Mouse (Mus musculus) hindbrain, embryonic 11.5 days (tissue): ENCODE data around the gene D130052B06Rik. TPM values are rescaled to one million over a fixed set of nuclear protein-coding genes. Genes with fewer than 3 reads are reported as not detected.

Source experiments
- ATAC-seq: fragments of 200-750 bp; cut with Nextera tagmentation; 2 replicates; pipeline ENCODE4 v1.8.0; 2017; ENCODE audit warnings: mild to moderate bottlenecking, moderate TSS enrichment, moderate library complexity; ENCODE audit not compliant: low FRiP score
- DNase-seq: peaks from one replicate; pipeline ENCODE4 v3.0.0-alpha.2; 2015; ENCODE audit warnings: low spot score
- H3K27ac ChIP-seq: fragments of 300-500 bp; sonication (generic); 2 replicates; pipeline ENCODE4 v1.5.1; 2014; ENCODE audit warnings: mild to moderate bottlenecking, low read depth, low read length
- H3K27me3 ChIP-seq: fragments of 300-500 bp; sonication (generic); 2 replicates; pipeline ENCODE4 v1.6.1; 2014; ENCODE audit warnings: mild to moderate bottlenecking, low read length, moderate library complexity, mixed read lengths; ENCODE audit not compliant: control insufficient read depth, insufficient read depth
- H3K36me3 ChIP-seq: fragments of 300-500 bp; sonication (generic); 2 replicates; pipeline ENCODE4 v1.6.1; 2014; ENCODE audit warnings: mild to moderate bottlenecking, low read length, moderate library complexity, mixed read lengths; ENCODE audit not compliant: control insufficient read depth, insufficient read depth
- H3K4me1 ChIP-seq: fragments of 300-500 bp; sonication (generic); replicated peaks from 2 replicates; pipeline ENCODE4 v1.6.1; 2014; ENCODE audit warnings: low read length, mixed read lengths; ENCODE audit not compliant: control insufficient read depth, insufficient read depth
- H3K4me2 ChIP-seq: fragments of 300-500 bp; sonication (generic); replicated peaks from 2 replicates; pipeline ENCODE4 v1.6.1; 2014; ENCODE audit warnings: mild to moderate bottlenecking, low read depth, low read length
- H3K4me3 ChIP-seq: fragments of 300-500 bp; sonication (generic); 2 replicates; pipeline ENCODE4 v1.5.1; 2014; ENCODE audit warnings: low read depth, low read length
- H3K9ac ChIP-seq: fragments of 300-500 bp; sonication (generic); 2 replicates; pipeline ENCODE4 v1.6.1; 2014; ENCODE audit warnings: low read depth, low read length
- H3K9me3 ChIP-seq: fragments of 300-500 bp; sonication (generic); 2 replicates; pipeline ENCODE4 v1.6.1; 2016; ENCODE audit warnings: low read length; ENCODE audit not compliant: control insufficient read depth
- WGBS: fragments of 180-500 bp; shearing (Covaris S2); extraction: QIAGEN DNeasy Blood & Tissue Kit; methylation state at CpG from one replicate; pipeline ENCODE4 v1.1.7; 2014; 5-methylcytosine and 5-hydroxymethylcytosine counted together
- polyA plus RNA-seq: library from polyadenylated mRNA; unstranded; fragments of >200 nt; fragmentation: Nextera tagmentation; extraction: Ambion mirVana; gene quantifications from 2 replicates; pipeline ENCODE4 v1.2.1, GENCODE M21; 2014

Gene D130052B06Rik
- polyA plus RNA-seq, result 0.08 TPM in 1 of 2 replicates, not detected in the other

DNA sequence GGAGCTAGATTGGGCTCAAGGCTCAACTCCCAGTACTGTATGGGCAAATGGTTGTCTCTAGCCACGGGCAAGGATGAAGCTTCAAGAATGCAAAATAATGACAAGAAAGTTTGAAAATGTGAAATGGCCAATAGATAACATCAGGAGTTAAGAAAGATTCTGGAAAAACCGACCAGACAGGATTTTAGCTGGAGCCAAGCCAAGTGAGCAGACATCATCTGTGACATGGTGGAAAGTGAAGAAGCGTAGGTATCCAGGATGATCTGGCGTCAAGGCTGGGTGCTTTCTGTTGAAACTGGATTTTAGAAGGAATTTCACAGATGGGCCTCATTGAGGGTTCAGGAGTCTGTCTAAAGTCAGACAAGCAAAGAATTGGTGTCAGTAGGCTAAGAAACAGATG is at the start of gene D130052B06Rik:
D130052B06Rik (plus strand) TSS at position 317 of the 400 bp plus-strand sequence.
- Histone ChIP-seq H3K36me3 (no peaks in the 10 kb centered on the region), H3K27ac (no peak within 1 kb of the TSS), H3K4me1 (no peaks in the 10 kb centered on the region), H3K4me3 (no peak within 1 kb of the TSS), H3K4me2 (no peak within 1 kb of the TSS), H3K27me3 (no peaks in the 10 kb centered on the region), H3K9me3 (no peaks in the 10 kb centered on the region), H3K9ac (no peak within 1 kb of the TSS)
- DNase-seq, result no peak
- ATAC-seq, result no peak
- 89% methylated on average over 4 of the region's 4 CpGs for WGBS

DNA sequence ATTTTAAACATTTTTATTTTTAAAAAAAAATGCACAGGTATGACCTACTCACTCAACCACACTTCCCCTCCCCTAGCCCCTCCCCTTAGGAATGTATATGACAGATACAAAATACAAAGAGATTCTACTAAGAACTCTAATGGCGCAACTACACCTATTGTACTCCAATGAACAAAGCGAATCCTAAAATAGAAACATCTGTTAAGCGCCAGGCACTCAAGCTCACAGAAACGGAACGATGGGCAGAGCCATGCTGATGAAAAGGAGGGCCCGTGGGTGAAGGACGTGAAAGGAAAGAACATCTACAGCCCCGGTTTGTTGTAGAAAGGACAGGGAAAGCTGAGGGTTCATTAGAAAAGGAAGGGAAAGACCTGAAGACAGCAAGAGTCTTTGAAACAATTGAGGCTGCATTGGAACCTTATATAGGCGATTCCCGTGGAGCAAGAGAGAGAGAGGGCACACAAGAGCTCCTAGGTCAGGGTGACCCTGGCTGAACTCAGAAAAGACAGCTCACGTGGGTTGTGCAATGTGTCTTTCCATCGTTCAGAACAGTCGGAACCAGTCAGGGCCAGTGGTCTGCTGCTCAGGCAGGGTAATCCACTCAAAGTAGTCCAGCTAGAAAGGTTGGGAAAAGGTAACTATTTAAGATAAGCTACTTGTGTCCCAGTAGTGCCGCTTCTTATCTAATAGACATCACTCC is 48.1 kb upstream of the D130052B06Rik start:
- no peaks in the 10 kb centered on the region for H3K27me3 ChIP-seq
- H3K36me3 ChIP-seq, result no peaks in the 10 kb centered on the region
- 79% methylated on average over 14 of the region's 14 CpGs for WGBS
- ATAC-seq, result no peak
- no peak for DNase-seq
- H3K9ac ChIP-seq, result no peak overlapping the region
- H3K4me2 ChIP-seq, result no peak overlapping the region
- no peaks in the 10 kb centered on the region for H3K9me3 ChIP-seq
- no peak overlapping the region for H3K4me3 ChIP-seq
- no peak overlapping the region for H3K27ac ChIP-seq
- H3K4me1 ChIP-seq, result no peaks in the 10 kb centered on the region

DNA sequence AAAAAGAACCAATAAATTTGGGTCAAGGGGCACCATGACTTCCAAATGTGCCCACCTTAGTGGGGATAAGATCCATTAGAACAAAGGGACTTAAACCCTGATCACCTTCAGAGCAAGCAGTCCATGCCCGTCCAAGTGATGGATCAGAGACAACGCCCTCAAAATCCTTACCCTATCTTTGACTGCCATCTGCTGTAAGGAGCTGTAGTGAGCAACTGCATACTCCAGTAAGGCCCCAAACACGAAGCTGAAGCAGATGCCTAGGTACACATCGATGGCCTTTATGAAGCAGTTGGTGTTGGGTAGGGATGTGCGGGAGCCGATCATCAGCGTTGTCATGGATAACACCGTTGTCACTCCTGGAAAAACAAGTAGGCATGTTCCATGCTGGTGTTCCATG is 45.0 kb upstream of the D130052B06Rik start:
- Histone ChIP-seq H3K4me3 (no peak overlapping the region), H3K9me3 (no peaks in the 10 kb centered on the region), H3K36me3 (no peaks in the 10 kb centered on the region), H3K4me1 (no peaks in the 10 kb centered on the region), H3K9ac (no peak overlapping the region), H3K27me3 (no peaks in the 10 kb centered on the region), H3K4me2 (no peak overlapping the region), H3K27ac (no peak overlapping the region)
- DNase-seq (peak; percentile 2), ATAC-seq (no peak)
- 86% methylated on average over 8 of the region's 8 CpGs for WGBS

DNA sequence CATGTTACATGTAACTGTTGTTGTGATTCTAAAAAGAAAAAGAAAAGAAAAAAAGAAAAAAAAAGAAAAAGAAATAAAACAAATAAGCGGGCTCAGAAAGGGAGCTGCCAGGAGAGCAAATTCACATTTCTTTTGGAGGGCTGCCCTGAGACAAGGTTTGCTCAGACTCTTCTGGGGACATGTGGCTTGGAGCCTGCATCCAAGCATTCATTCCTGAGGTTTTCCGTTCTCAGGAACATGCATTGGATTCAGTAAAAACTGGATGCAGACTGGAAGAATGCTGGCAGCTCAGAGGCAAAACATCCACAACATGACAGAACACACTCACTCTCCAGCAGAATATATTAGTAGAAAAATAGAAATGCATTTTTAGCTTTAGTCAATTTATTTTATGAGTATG is 35.2 kb upstream of the D130052B06Rik start:
- no peak overlapping the region for H3K9ac ChIP-seq
- H3K4me3 ChIP-seq, result no peak overlapping the region
- no peaks in the 10 kb centered on the region for H3K9me3 ChIP-seq
- H3K27ac ChIP-seq, result no peak overlapping the region
- H3K27me3 ChIP-seq, result no peaks in the 10 kb centered on the region
- 90% methylated on average over 2 of the region's 2 CpGs for WGBS
- H3K36me3 ChIP-seq, result no peaks in the 10 kb centered on the region
- DNase-seq (no peak), ATAC-seq (no peak)
- H3K4me2 ChIP-seq, result no peak overlapping the region
- no peaks in the 10 kb centered on the region for H3K4me1 ChIP-seq

DNA sequence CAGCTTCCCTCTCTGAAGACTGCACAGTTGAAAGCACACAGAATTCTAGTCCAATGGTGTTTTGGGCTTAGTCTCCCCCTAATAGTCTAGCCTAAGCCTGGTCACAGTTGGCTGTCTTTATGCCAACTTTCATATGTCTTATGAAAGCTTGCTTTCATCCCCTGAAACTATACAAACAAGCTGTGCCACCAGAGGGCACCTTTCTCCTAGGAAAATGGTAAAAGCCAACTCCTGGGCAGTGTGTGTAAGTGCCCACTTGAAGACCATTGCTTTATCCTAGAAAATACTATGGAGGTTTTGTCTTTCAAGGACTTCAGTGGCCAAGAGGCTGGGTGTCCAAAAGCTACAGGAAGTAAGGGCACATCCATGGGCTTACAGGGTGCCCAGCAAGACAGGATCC is 28.7 kb upstream of the D130052B06Rik start:
- peak; percentile 2 for DNase-seq
- no peak overlapping the region for H3K4me2 ChIP-seq
- no peak overlapping the region for H3K9ac ChIP-seq

DNA sequence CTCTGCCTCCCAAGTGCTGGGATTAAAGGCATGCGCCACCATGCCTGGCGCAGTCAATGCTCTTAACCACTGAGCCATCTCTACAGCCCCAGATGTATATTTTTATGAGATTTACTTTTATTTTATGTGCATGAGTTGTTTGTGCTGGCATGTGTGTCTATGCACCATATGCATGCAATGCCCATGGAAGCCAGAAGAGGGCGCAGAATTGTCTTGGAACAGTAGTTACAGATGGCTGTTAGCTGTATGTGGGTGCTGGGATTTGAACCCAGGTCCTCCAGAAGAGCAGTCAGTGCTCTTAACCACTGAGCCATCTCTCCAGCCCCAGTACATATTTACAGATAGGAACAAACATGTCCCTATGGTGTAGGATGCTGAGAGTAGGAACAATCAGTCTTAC is 24.2 kb upstream of the D130052B06Rik start:
- no peak overlapping the region for H3K4me2 ChIP-seq
- no peak for DNase-seq

More for the DNA sequence above, 28.7 kb upstream of the D130052B06Rik start:
- Histone ChIP-seq H3K27ac (no peak overlapping the region), H3K9me3 (no peaks in the 10 kb centered on the region), H3K4me1 (no peaks in the 10 kb centered on the region), H3K4me3 (no peak overlapping the region), H3K36me3 (no peaks in the 10 kb centered on the region), H3K27me3 (no peaks in the 10 kb centered on the region)
- ATAC-seq, result no peak

DNA sequence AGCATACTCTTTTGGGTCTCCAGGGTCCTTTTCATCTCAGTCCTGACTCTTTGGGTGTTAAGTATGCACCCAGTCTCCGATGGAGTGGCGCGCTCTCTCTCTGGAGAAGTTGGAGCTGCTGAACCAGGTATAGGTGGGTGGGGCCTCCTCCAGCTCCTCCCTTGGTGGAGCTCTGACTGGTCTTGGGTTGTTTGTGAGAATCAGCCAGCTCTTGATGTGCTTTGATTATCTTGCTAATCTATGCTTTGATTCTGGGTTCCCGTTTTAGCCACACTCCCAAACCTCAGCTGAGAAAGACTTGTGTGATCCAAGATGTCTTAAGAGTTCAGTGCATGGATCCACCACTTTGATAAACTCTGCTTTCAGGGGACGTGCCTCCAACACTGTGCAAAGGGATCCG is 20.2 kb upstream of the D130052B06Rik start, which contains the start of gene Gabrp:
Gabrp (minus strand) TSS at position 101 of the 400 bp plus-strand sequence.
- DNase-seq, result no peak
- H3K4me1 ChIP-seq, result no peaks in the 10 kb centered on the region
- H3K9me3 ChIP-seq, result no peaks in the 10 kb centered on the region
- H3K4me3 ChIP-seq, result no peak within 1 kb of the TSS
- H3K9ac ChIP-seq, result no peak within 1 kb of the TSS
- no peaks in the 10 kb centered on the region for H3K36me3 ChIP-seq
- no peaks in the 10 kb centered on the region for H3K27me3 ChIP-seq
- no peak for ATAC-seq
- WGBS, result 59% methylated on average over 6 of the region's 6 CpGs
- H3K27ac ChIP-seq, result no peak within 1 kb of the TSS
- no peak within 1 kb of the TSS for H3K4me2 ChIP-seq

More for the DNA sequence above, 24.2 kb upstream of the D130052B06Rik start:
- H3K36me3 ChIP-seq, result no peaks in the 10 kb centered on the region
- WGBS, result 84% methylated on average over 3 of the region's 3 CpGs
- no peak overlapping the region for H3K4me3 ChIP-seq
- no peaks in the 10 kb centered on the region for H3K4me1 ChIP-seq
- H3K9me3 ChIP-seq, result no peaks in the 10 kb centered on the region
- H3K27me3 ChIP-seq, result no peaks in the 10 kb centered on the region
- ATAC-seq, result no peak
- no peak overlapping the region for H3K9ac ChIP-seq
- no peak overlapping the region for H3K27ac ChIP-seq

DNA sequence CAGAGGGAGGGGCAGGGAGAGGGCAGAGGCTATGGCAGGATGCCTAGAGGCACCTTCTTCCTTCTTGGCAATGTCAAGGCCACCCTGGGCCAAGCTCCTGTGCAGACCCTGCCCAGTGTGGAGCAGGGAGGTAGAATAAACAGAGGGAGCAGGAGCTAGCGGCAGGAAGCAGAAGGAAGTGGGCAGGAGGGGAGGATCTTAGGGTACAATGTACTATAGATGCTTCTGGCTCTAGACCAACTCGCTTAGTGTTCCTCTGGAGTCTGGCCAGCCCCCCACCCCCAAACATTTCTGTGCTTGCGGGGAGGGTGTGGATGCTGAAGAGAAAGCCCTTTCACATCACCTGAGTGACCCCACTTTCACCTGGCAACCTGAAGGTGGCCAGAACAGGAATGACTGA is 19.5 kb upstream of the D130052B06Rik start:
- H3K4me1 ChIP-seq, result no peaks in the 10 kb centered on the region
- H3K27me3 ChIP-seq, result no peaks in the 10 kb centered on the region
- WGBS, result 60% methylated on average over 3 of the region's 3 CpGs
- no peak for ATAC-seq
- H3K9ac ChIP-seq, result no peak overlapping the region
- DNase-seq, result no peak
- no peak overlapping the region for H3K27ac ChIP-seq
- no peaks in the 10 kb centered on the region for H3K9me3 ChIP-seq
- no peak overlapping the region for H3K4me3 ChIP-seq
- H3K36me3 ChIP-seq, result no peaks in the 10 kb centered on the region
- no peak overlapping the region for H3K4me2 ChIP-seq

DNA sequence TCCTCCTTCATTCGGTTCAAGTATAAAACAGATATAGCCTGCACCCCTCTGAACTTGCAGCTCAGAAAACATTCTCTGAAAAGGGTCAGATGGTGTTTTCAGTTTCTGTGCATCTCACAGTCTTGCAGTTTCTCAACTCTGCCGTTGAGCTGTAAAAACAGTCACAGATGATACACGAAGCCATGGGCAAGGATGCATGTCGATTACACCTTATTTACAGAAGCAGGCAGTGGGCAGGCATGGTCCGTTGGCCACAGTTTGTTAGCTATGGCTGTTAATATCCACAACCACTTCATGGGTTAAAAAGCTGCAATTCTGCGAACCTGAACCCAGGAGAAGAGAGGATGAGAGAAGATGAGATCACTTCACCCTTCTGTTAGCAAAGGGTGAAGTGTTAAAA is 12.5 kb upstream of the D130052B06Rik start:
- H3K27ac ChIP-seq, result no peak overlapping the region
- DNase-seq (no peak), ATAC-seq (no peak)
- H3K4me3 ChIP-seq, result no peak overlapping the region
- no peak overlapping the region for H3K4me2 ChIP-seq
- H3K36me3 ChIP-seq, result no peaks in the 10 kb centered on the region
- H3K9me3 ChIP-seq, result no peaks in the 10 kb centered on the region
- no peaks in the 10 kb centered on the region for H3K4me1 ChIP-seq
- 81% methylated on average over 6 of the region's 6 CpGs for WGBS
- H3K9ac ChIP-seq, result no peak overlapping the region
- H3K27me3 ChIP-seq, result no peaks in the 10 kb centered on the region
